Mouse (Mus musculus): ENCODE data around the gene 1700129C05Rik. TPM values are rescaled to one million over a fixed set of nuclear protein-coding genes. Genes with fewer than 3 reads are reported as not detected.

1700129C05Rik gene
- polyA plus RNA-seq (2017; shearing (Covaris generic)): not detected

GRCm38 (mm10) chr14:59142793-59143192 is at the start of gene 1700129C05Rik:
Gene 1700129C05Rik, minus strand, starts transcription at chr14:59142893.

GRCm38 (mm10) chr14:59178649-59179048 is 36.0 kb upstream of the 1700129C05Rik start, which contains the start of gene Gm5142:
Gene Gm5142, minus strand, starts transcription at chr14:59178749.

Other genes starting within 250 kb of the 1700129C05Rik start
- gene Gm5142, start 35.9 kb upstream of the 1700129C05Rik start, polyA plus RNA-seq (2017; shearing (Covaris generic)): not detected
- 85.8 TPM for gene Rcbtb1, start 58.3 kb upstream of the 1700129C05Rik start, polyA plus RNA-seq (2017; shearing (Covaris generic))
- gene Gm6904, start 117.3 kb upstream of the 1700129C05Rik start, polyA plus RNA-seq (2017; shearing (Covaris generic)): 5.2 TPM
- 8.4 TPM for gene Phf11a, start 154.6 kb upstream of the 1700129C05Rik start, polyA plus RNA-seq (2017; shearing (Covaris generic))
- 61.2 TPM for gene Phf11b, start 198.5 kb upstream of the 1700129C05Rik start, polyA plus RNA-seq (2017; shearing (Covaris generic))
- 6.8 TPM for gene Phf11d, start 222.6 kb upstream of the 1700129C05Rik start, polyA plus RNA-seq (2017; shearing (Covaris generic))